Mouse (Mus musculus) left cerebral cortex, postnatal 14 days (tissue): ENCODE measurements around the gene Gabpa. TPM values are rescaled to one million over a fixed set of nuclear protein-coding genes. Genes with fewer than 3 reads are reported as not detected.

Source experiments
- DNase-seq, 2 experiments: peaks; one replicate each; pipeline ENCODE4 v3.0.0; 2021 to 2022; ENCODE audit warnings: low spot score in 2 of 2, mixed read lengths in 1 of 2
- intact Hi-C: fragments of 180-260 bp; cut with DNase I; formaldehyde crosslinking; loops from one replicate; pipeline ENCODE4 v1.15.1; 2025
- long read RNA-seq, 2 experiments: library from polyadenylated mRNA; stranded (forward); transcript quantifications; one replicate each; pipeline ENCODE4 v2.0.0; 2021
- total RNA-seq, 2 experiments: library from RNA; stranded (reverse); gene quantifications; 2 replicates each; pipeline ENCODE4 v1.2.3; 2021

Gene Gabpa
- total RNA-seq: 10 to 100 TPM; 21.5 to 22.8 TPM
- long read RNA-seq, experiment 1, full-length matches to known transcripts: 14 of 16 reads
- long read RNA-seq, experiment 1, partial matches to known transcripts: 1 of 16 reads
- long read RNA-seq, experiment 1, other reads (novel, unspliced or antisense): 1 of 16 reads
- long read RNA-seq, experiment 2, full-length matches to known transcripts: 8 of 8 reads
- long read RNA-seq, experiment 2, partial matches to known transcripts: 0 of 8 reads
- long read RNA-seq, experiment 2, other reads (novel, unspliced or antisense): 0 of 8 reads

DNA sequence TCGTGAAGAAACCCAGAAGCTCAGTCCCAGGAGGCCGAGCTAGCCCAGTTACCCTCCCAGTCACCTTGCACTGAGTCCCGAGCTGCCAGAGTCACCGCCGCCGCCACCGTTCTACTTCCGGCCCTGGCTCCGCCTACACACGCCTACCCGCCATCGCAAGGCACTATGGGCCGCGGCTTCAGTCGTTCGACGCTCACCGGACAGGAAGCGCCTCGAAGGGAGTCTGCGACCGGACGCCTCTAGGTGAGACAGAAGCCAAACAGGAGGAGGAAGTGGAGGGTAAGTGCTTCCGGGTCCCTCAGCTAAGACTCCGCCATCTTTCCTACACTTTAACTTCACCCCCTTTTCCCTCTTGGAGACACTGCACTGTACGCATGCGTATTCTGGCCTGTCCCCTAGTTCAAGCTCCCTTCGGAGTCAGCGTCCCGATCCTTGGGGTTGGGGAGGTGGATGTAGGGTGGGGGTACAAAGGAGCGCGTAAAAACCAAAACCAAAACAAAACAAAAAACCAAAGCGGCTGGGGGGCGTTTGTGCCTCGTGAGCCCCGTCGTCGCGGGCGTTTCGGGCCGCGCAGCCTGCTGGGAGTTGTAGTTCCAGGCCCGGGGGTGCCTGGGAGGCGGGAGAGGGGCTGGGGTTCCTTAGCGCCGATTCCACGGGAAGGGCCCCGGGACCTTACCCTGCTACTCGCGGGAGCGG is at the start of gene Gabpa:
Gene Gabpa (plus strand): TSS at position 181 of the 696 bp plus-strand sequence.
- intact Hi-C loops: loop anchor here (1.0 kb wide), 1 partner anchor 100 kb away; the partner anchor contains the start of gene Mrpl39
- DNase-seq: peak; percentile 92 to 97

DNA sequence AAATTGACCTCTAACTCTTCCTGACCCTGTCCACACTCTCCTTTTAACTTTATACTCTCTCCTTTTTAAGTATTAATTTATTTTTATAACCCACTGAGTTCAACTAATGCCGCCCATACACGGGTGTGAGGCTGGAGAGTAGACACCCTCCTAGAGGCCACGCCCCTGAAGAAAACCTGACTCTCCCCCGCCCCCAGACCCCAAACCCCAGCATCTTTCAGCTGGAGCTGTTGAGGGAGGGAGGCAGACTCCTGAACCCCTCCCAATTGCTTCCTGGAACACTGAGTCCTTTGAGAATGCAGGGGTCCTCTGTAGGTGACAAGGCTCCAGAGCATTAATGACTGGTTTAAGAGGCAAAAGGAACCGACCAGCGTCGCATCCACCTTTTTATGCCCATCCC is 49.8 kb upstream of the Gabpa start:
- intact Hi-C loops: no loop called here
- DNase-seq: no peak

- no peak for DNase-seq
- intact Hi-C loops: no loop called here
These were observed 44.0 kb upstream of the Gabpa start for GRCm38 (mm10) chr16:84790595-84791165.

DNA sequence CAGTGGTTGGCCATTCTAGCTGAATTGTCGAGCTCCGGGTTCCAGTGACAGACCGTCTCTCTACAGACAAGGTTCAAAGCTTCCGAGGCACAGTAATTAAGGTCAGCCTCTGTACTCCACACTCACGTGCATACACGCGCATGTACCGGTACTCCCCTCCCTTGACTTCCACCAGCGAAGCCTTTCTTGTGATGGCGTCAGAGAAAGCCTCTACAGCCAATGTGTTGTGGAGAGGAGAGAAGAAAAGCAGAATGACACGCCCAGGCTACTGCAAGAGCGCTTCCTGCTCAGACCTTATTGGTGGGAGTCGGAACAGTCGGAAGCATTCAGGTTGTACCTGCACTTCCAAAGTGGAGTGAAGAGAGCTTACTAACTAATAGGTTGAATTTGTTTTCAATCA is 41.3 kb upstream of the Gabpa start:
- no peak for DNase-seq
- intact Hi-C loops: no loop called here

- DNase-seq: no peak
- intact Hi-C loops: no loop called here
These were observed 39.4 kb upstream of the Gabpa start for GRCm38 (mm10) chr16:84795337-84795736.

DNA sequence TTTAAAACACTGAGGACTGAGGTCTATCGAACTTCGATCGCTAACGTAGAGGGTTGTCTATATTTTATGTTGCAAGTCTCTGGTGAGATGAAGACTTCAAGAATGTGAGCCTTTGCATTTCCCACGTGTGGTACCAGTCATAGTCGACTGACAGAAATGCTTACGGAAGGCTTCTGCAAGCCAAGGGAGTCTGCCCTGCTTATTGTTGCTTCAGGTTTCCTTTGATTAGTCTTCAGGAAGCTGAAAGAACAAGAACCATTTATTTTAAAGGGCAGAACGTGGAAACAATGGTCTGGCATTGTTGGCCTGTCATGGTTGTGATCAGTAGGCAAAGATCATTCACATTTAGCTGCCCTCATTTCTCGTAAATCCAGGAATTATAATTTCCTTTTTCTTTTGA is 38.0 kb upstream of the Gabpa start:
- DNase-seq: no peak
- intact Hi-C loops: no loop called here

DNA sequence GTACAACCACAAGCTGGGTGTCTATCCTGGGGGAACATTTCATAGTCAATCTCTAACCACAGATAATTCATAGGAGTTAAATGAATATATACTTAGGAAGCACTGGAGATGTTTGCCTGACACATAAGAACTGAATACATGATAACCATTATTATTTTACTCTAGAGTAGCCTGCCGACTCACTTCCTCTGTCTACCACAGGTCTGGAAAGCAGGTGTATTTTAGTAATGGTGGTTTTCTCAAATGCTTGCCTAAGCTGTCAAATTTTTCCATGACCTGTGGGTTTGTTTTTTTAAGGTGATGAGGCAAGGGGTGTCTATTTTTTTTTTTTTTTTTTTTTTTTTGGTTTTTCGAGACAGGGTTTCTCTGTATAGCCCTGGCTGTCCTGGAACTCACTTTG is 34.7 kb upstream of the Gabpa start:
- intact Hi-C loops: no loop called here
- DNase-seq: no peak

DNA sequence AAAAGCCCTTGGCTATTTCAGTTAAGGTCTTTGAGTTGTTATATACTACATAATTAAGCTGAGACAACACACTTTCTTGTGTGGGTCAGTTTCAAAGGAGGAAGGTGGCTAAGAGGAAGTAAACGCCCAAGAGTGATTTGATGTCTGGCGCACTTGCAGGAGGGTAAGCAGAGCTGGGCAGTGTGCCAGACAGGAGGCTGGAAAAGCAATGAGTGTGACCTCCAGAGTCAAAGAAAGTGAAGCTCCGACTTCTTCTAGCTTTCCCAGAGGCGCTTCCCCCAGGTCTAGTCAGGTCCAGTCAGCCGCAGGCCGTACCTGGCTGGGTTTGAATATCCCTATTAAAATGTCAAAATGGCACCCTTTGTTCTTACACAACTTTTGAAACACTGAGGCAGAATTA is 32.5 kb upstream of the Gabpa start:
- intact Hi-C loops: no loop called here
- DNase-seq: peak in 1 of 2 experiments; percentile 20

DNA sequence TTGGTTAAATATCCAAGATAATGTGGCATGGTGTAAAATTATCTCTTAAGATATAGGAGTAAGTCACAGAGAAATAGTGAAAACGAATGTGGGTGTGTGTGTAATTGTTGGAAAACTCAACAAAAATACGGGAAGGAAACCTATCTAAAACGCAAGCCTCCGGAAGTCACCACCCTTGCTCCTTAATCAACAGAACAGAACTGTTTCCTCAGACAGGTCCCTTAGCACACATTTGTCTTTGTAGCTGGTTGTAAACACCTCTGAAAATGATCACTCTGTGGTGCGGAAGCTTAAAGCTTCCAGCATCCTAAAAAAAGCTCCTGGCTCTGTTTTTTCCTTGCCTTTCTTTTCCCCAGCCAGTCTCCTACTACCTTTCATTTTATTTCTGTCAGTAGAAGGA is 29.9 kb upstream of the Gabpa start:
- intact Hi-C loops: no loop called here
- no peak for DNase-seq

- no peak for DNase-seq
- intact Hi-C loops: no loop called here
These were observed 28.6 kb upstream of the Gabpa start for GRCm38 (mm10) chr16:84806175-84806574.

- DNase-seq: no peak
- intact Hi-C loops: no loop called here
These were observed 26.9 kb upstream of the Gabpa start for GRCm38 (mm10) chr16:84807874-84808273.

DNA sequence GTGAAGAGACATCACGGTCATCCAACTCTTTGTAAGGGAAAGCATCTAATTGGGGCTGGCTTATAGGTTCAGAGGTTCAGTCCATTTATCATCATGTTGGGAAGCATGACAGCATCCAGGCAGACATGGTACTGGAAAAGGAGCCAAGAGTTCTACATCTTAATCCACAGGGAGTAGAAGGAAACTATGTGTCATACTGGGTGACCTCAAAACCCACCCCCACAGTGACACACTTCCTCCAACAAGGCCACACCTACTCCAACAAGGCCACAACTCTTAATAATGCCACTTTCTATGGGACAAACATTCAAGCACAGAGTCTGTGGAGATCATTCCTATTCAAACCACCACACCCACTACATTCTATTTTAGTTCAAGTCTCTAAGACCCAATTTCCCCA is 24.5 kb upstream of the Gabpa start:
- DNase-seq: no peak
- intact Hi-C loops: no loop called here

DNA sequence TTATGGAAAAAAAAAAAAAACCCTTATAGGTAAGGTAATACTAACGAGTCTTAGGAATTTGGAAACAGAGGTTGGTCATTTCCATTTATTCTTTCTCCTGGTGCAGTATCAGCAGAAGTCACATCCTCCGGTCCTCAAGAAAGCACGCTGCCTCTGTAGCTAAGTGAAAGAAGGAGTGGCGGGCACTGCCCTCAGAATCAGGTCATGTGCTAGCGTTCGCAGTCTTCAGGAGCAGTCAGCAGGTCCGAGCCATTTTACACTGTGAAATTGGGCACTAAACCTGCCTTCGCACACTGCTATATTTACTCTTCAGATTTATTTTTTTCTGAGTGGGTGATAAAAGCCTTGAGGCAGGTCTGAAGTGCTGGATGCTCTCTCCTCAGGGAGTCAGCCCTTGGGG is 20.9 kb upstream of the Gabpa start:
- DNase-seq: no peak
- intact Hi-C loops: no loop called here

GRCm38 (mm10) chr16:84814511-84814910 is 20.2 kb upstream of the Gabpa start:
- intact Hi-C loops: no loop called here
- DNase-seq: no peak

DNA sequence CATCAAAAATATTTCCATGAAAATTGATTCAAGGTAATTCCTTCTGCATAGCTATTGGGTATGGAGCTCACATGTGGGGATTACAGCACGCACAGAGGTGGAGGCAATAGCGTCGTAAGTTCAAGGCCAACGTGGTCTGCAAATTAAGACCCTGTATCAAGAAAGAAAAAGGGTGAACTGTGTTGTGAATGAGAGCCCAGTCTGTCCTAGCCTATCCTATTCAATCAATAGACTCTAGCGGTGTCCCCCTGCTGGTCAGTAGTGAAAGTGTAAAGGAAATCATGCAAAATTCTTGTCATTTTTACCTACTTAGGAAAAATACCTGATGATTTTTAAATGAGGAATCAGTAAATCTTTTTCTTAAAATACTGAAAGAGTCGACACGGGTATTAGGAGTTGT is 17.3 kb upstream of the Gabpa start:
- intact Hi-C loops: loop anchor here (1.0 to 5.0 kb wide), 2 partner anchors 45 to 82 kb away; partner anchors contain the start of genes Jam2 and Mrpl39
- DNase-seq: peak; percentile 42 to 62

- DNase-seq: no peak
- intact Hi-C loops: no loop called here
These were observed 9.7 kb upstream of the Gabpa start for GRCm38 (mm10) chr16:84825009-84825408.

DNA sequence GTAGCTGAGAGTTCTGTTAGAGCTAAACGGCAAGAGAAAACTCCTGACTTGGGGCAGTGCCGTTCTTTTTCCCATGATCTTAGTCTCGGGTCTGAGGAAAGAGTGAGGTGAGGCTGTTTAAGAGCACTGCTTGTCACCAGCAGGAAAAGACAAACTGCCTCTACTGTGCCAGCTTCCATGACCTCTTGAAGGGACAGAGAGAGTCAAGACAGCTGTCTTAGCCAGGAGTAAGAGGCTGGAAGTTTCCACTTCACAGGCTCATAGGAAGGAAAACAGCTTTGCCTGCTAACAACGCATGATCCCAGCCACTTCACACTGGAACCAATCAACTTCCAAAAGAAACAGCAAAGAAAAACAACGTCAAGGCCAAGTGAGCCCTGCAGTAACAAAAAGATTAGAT is 3.0 kb upstream of the Gabpa start:
- no peak for DNase-seq
- intact Hi-C loops: no loop called here

DNA sequence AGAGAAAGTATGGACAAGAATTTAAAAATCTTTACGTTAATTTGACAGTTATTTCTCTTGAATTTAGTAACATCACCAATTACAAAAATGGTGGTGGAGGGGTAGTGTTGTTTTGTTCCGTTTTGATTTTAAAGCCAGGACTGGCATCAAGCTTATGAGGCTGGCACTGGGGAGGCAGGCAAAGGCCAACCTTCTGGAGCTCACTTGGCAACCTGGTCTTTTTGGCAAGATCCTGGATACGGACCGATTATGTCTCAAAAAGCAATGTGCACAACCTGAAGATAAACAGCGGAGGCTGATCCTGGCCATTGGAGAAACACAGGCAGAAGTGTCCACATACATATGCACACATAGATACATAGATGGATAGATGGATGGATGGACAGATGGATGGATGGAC is 2.0 kb upstream of the Gabpa start:
- DNase-seq: no peak
- intact Hi-C loops: no loop called here

- no peak for DNase-seq
- intact Hi-C loops: loop anchor here (1.0 kb wide), 1 partner anchor 99 kb away; the partner anchor contains the start of gene Mrpl39
These were observed 381 bp upstream of the Gabpa start for GRCm38 (mm10) chr16:84834344-84834743.

DNA sequence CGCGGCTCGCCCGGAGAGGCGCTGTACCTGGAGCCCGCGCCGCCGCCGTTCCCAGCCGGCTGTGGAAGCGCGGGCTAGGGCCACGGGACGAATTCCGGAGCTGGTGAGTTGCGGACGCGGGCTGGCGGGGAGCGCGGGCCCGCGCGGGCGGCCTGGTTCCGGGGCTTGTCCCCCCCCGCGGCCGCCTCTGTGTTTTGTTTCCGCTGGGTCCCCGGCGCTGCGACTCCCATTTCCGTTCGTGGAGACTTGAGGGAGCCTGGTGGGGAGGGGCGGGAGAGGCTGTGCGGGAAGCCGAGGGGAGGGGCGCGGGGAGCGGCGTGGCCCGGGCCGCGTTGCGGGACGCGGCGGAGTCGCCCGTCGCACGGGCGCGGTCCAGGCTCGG is 707 bp downstream of the Gabpa start, which contains the start of gene Atp5j:
Gene Atp5j (minus strand): TSS at position 185 of the 382 bp plus-strand sequence.
- intact Hi-C loops: no loop called here
- peak; percentile 79 to 86 for DNase-seq
